Mouse (Mus musculus) naive thymus-derived CD4-positive, alpha-beta T cell, adult 2 months (primary cell): ENCODE measurements around the gene Ppp1r3a.
"Not testable (repeated sequence)": the region's sequence is repeated elsewhere in the genome, so short reads cannot be mapped to it uniquely, and the experiment has no call there.

Source experiments
- DNase-seq: peaks from one replicate; pipeline ENCODE4 v3.0.0-alpha.2; 2011; ENCODE audit warnings: low read depth

Gene Ppp1r3a

DNA sequence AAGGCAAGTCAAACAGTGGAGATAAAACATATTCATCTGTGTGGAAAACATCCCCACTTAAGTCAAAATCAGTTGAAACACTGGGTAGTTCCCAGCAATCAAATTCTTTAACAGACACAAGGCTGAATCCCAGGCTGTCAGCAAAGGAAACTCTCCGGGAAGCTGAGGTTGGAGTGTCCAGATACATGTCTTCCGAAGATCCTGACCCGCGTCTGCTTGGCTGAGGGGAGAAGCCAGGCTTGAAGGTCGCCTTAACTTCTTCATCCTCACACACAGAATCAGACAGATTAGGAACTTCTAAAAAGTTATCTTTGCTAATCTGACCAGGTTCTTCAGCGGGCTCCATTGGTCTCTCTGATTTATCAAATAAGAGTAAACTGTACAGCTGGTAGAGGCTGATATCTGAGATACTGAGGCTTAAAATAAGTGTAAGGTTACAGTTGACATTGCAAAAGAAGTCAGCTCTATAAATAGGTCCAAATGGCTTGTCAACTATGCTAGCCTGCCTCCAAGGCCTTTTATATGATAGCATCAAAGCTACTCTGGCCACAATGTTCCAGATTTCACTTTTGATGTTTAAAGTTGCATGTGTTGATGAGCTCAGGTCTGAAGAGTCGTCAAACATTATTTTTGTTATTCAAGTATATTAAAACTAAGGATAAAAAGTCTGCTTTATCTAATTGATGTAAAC lies at the start of gene Ppp1r3a:
Ppp1r3a (minus strand) TSS at position 374 of the 691 bp plus-strand sequence.
- no peak for DNase-seq

DNA sequence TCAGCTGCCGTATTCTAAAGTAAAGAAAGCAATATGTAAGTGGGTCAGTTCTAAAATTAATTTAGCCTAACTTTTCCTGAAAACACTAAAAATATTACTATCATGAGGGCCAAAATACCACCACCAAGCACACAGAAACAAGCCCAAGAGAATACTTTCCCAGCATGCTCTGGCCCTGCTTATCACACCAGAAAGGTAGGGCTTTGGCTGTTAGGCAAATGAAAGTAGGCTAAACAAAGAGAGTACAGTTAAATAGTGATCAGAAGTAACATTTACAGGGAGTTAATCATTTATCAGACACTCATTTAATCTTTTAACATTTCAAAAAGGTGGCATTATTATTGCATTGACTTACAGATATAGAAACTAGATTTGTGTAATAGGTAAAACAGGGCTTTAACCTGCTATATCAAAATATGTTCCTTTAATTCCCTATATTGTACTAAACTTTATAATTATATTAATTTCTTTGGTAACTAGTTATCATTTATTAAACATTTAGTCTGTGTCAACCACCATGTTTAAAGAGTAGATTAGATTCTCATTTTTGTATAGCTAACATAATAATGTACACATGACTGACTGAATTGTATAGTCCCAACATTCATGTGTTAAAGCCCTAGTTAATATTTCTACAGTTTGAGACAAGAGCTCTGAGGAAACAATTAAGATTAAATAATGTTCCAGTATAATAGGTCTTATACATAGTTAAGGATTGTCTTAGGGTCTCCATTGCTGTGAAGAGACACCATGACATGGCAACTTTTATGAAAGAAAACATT lies 32.3 kb upstream of the Ppp1r3a start:
- no peak for DNase-seq

DNA sequence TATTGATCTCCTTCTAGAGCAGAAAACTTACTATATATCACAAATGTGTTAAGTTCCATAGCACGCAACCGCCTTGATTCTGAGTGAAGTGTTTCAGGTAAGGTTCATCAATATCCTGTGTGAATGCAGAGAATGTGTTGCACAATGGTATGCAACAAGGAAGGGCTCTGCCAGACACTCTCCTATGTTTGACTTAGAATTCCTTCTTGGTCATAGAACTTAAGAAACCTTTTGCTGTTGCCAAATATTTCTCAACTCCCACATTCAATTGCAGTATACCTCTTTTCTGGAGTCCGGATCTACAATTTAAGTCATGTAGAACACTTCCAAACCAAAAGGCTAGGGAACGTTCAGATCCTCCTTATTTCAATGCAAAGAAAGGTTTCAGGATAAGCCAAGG lies 22.8 kb upstream of the Ppp1r3a start:
- DNase-seq: no peak

GRCm38 (mm10) chr6:14771717-14772116 lies 16.6 kb upstream of the Ppp1r3a start:
- DNase-seq: no peak

- DNase-seq: no peak
Observed at GRCm38 (mm10) chr6:14757486-14757885, 2.4 kb upstream of the Ppp1r3a start.

GRCm38 (mm10) chr6:14753512-14753911 lies 1.6 kb downstream of the Ppp1r3a start:
- no peak for DNase-seq

DNA sequence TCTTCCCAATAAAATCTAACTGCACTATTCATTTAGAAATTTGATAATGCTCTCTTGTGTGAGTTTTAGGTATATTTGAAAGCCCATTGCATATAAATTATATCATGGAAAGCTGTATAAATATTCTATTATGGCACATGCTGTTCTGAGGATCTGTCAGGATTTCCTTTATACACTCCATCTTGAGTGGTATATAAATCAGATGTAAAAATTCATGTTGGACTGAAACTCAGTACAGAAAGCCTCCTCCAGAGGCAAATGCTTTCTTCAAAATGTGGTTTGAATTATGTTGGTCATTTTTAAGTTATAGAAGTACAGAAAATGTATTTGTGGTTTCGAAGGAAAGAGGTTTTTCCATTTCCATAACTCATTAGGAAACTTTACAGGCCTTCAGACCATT lies 2.9 kb downstream of the Ppp1r3a start:
- no peak for DNase-seq

GRCm38 (mm10) chr6:14747000-14747399 lies 8.1 kb downstream of the Ppp1r3a start:
- DNase-seq: no peak

DNA sequence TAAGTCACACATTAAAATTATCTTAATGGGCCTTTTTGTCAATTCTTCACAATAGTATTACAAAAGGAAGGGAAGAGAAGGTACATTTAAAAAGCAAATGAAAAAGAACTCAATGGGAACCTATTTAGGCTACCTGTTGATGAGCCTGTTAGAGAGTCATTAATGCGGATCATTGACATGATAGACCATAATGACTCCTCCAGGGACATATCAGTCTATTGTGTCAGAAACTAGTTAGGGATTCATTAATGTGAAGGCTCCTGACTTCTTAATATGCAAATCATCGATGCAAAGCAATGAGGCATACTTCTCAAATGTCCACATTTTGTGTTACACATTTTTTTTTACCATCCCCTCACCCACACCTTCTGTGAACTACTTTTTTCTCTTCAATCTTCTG lies 19.1 kb downstream of the Ppp1r3a start:
- DNase-seq: no peak

GRCm38 (mm10) chr6:14731011-14731410 lies 24.1 kb downstream of the Ppp1r3a start:
- no peak for DNase-seq

DNA sequence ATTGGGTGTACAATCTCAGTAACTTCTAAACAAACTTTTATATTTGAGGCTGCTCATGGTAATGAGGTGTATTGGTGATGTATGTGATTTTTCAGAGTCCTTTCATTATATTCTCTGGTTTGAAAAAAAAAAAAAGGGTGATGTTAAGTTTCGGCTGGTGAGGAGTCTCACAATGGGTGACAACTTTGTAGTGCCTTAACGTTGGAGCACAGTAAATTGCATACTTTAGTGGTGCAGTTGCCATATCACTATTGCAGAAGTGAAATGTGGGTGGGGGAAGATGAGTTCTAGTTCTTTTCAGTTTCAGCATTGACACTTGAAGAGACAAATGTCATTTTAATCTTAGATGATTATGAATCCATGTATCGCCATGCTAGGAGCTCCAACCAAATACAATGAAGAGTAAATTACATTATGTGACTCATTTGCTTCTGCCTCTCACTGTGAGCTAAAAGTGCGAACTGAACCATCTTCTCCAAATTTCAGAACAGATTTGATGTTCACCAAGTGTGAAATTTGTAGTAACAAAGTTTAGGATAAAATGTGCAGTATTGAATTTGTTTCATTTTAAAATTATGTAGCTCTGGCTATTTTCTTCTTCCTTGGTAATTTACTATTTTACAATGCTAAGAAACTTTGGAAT lies 34.2 kb downstream of the Ppp1r3a start:
- no peak for DNase-seq

DNA sequence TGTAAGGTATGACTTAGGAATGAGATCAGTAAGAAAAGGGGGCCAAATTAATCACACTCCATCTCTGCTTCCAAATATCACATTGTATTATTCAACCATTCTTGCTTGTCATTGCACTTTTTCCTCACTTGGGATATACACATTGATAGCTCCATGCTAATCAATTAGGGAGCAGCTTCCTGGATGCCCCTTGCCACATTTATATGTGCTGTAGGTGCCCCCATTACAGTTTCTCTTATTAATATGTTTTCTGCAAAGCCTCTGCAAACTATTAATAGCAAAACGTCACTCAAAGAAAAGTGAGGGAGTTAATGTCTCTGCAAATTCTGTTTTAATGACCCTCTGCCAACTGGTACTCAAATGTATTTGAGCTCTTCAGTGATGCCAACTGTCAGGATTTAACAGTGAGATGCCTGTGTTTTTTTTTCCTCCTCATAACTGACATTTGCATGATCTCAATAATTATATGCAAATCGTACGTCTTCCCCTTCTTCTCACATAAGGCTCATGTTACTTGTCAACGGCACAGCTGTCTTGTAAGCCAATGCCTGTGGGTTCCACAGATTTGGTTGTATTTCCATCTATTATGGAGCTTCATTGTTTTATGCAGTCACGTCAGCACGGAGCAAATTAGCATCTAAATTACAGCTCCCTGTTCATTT lies 34.8 kb downstream of the Ppp1r3a start:
- DNase-seq: no peak

- DNase-seq: no peak
Observed at GRCm38 (mm10) chr6:14715129-14715989, 39.7 kb downstream of the Ppp1r3a start.

DNA sequence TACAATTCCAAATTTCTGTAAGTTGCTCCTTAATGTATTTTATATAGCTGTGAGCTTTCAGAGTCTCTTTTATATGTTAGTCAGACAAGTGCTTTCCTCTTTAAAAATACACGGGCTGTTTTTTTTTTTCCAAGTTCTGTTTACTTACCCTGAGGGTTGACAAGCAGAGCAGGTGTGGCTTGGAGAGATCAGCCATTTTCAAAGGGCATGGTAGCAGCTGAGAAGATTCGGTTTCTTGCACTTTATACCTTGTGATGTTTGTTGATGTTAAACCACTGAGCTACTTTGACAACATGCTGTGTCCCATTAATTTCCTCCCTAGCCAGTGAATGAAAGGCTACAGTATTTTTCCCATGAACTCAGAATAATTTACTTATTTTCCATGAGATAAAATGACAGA lies 42.9 kb downstream of the Ppp1r3a start:
- no peak for DNase-seq

- no peak for DNase-seq
Observed at GRCm38 (mm10) chr6:14700030-14700429, 55.0 kb downstream of the Ppp1r3a start.

DNA sequence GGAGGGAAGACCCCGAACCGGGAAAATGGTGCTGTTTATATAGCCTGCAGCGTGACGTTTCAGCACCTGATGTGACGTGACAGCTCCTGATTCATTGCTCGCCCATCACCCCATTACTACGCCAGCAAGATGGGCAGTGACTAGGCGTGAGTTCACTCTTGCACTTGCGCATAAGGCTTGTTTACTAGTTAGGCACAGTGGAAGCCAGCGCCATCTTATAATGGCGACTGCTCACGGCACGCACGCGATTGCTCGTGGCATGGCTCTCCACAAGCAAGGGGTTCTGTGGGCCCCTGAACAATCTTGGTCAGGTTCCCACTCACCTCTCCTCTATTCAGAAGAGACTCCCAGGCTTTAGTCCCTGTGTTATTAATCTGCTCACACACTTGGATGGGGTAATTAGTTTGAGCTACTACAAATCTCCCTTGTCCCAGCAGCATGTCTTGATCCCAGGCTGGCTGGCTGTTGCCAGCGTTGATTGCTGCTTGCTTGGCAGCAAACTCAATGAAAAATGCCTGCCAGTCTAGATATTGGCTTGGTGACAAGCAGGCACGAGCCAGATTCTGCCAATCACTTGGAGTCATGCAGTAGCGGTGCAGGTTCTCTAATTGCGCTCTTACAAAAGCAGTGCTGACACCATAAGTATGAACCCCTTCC lies 75.7 kb downstream of the Ppp1r3a start:
- not testable (repeated sequence) for DNase-seq

DNA sequence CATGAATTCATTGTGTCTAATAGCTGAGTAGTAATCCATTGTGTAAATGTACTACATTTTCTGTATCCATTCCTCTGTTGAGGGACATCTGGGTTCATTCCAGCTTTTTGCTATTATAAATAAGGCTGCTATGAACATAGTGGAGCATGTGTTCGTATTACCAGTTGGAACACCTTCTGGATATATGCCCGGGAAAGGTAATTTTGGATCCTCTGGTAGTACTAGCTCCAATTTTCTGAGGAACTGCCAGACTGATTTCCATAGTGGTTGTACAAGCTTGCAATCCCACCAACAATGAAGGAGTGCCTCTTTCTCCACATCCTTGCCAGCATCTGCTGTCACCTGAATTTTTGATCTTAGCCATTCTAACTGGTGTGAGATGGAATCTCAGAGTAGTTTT lies 86.1 kb downstream of the Ppp1r3a start:
- not testable (repeated sequence) for DNase-seq

DNA sequence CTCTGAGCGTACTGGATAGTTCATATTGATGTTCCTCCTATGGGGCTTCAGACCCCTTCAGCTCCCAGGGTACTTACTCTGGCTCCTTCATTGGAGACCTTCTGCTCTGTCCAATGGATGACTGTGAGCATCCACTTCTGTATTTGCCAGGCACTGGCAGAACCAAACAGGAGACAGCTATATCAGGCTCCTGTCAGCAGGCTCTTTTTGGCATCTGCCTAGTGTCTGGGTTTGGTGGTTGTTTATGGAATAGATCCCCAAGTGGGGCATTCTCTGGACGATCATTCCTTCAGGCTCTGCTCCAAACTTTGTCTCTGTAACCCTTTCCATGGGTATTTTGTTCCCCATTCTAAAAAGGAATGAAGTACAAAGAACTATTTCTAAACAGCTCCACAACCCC lies 87.4 kb downstream of the Ppp1r3a start:
- DNase-seq: not testable (repeated sequence)
